Mouse (Mus musculus): ENCODE data around the gene Sfi1.
"Not testable (repeated sequence)": the region's sequence is repeated elsewhere in the genome, so short reads cannot be mapped to it uniquely, and the experiment has no call there.

Sfi1 gene

GRCm38 (mm10) chr11:3145359-3146165 is 47.7 kb downstream of the Sfi1 start:
- not testable (repeated sequence) for DNase-seq (ENCODE audit: low spot score)

- not testable (repeated sequence) for DNase-seq (ENCODE audit: low spot score)
Measured at GRCm38 (mm10) chr11:3143984-3144383, 49.3 kb downstream of the Sfi1 start.

GRCm38 (mm10) chr11:3142413-3142812 is 50.9 kb downstream of the Sfi1 start:
- peak; percentile 89 for DNase-seq (ENCODE audit: low spot score)

- not testable (repeated sequence) for DNase-seq (ENCODE audit: low spot score)
Measured at GRCm38 (mm10) chr11:3140967-3141535, 52.2 kb downstream of the Sfi1 start.

GRCm38 (mm10) chr11:3138323-3138722 is 54.9 kb downstream of the Sfi1 start:
- not testable (repeated sequence) for DNase-seq (ENCODE audit: low spot score)

- peak; percentile 62 for DNase-seq (ENCODE audit: low spot score)
Measured at GRCm38 (mm10) chr11:3137279-3137678, 56.0 kb downstream of the Sfi1 start.

GRCm38 (mm10) chr11:3135956-3136355 is 57.3 kb downstream of the Sfi1 start:
- DNase-seq (ENCODE audit: low spot score), result not testable (repeated sequence)

- DNase-seq (ENCODE audit: low spot score), result not testable (repeated sequence)
Measured at GRCm38 (mm10) chr11:3135391-3135790, 57.9 kb downstream of the Sfi1 start.

- DNase-seq (ENCODE audit: low spot score), result not testable (repeated sequence)
Measured at GRCm38 (mm10) chr11:3133360-3133759, 59.9 kb downstream of the Sfi1 start.

- DNase-seq (ENCODE audit: low spot score), result not testable (repeated sequence)
Measured at GRCm38 (mm10) chr11:3132957-3133356, 60.3 kb downstream of the Sfi1 start.

- peak; percentile 81 for DNase-seq (ENCODE audit: low spot score)
Measured at GRCm38 (mm10) chr11:3132001-3132400, 61.3 kb downstream of the Sfi1 start.

- DNase-seq (ENCODE audit: low spot score), result peak; percentile 90
Measured at GRCm38 (mm10) chr11:3129852-3130251, 63.4 kb downstream of the Sfi1 start.

- DNase-seq (ENCODE audit: low spot score), result not testable (repeated sequence)
Measured at GRCm38 (mm10) chr11:3129276-3129675, 64.0 kb downstream of the Sfi1 start.

GRCm38 (mm10) chr11:3127303-3127795 is 65.9 kb downstream of the Sfi1 start:
- DNase-seq (ENCODE audit: low spot score), result not testable (repeated sequence)

- DNase-seq (ENCODE audit: low spot score), result peak; percentile 97
Measured at GRCm38 (mm10) chr11:3126478-3127302, 66.6 kb downstream of the Sfi1 start.

- not testable (repeated sequence) for DNase-seq (ENCODE audit: low spot score)
Measured at GRCm38 (mm10) chr11:3125922-3126321, 67.3 kb downstream of the Sfi1 start.

GRCm38 (mm10) chr11:3124932-3125810 is 68.1 kb downstream of the Sfi1 start:
- DNase-seq (ENCODE audit: low spot score), result not testable (repeated sequence)

- no peak for DNase-seq (ENCODE audit: low spot score)
Measured at GRCm38 (mm10) chr11:3114403-3114802, 78.9 kb downstream of the Sfi1 start.

GRCm38 (mm10) chr11:3106154-3106553 is 87.1 kb downstream of the Sfi1 start:
- DNase-seq (ENCODE audit: low spot score), result no peak

- DNase-seq (ENCODE audit: low spot score), result no peak
Measured at GRCm38 (mm10) chr11:3105261-3105731, 88.0 kb downstream of the Sfi1 start.

Data from layer of hippocampus, adult 11-12 months (tissue).